Mouse (Mus musculus): ENCODE results near the gene Brdt.

- TF ChIP-seq CTCF (IDR thresholded peaks at IDR 0.05; ENCODE audit: control insufficient read depth, insufficient read depth, insufficient replicate concordance, low read depth, low read length) (no peak), POLR2A (IDR thresholded peaks at IDR 0.05; ENCODE audit: control insufficient read depth, low read depth, low read length) (no peak)
Observed at GRCm38 (mm10) chr5:107403947-107404684, 73.2 kb downstream of the Brdt start.

Data from testis, adult 2 months (tissue).